Mouse (Mus musculus): ENCODE results near the gene Mgme1.

GRCm38 (mm10) chr2:144267731-144268015 lies 2.8 kb upstream of the Mgme1 start:
- TF ChIP-seq CTCF (IDR thresholded peaks at IDR 0.05; ENCODE audit: borderline replicate concordance, control insufficient read depth, extremely low read depth, insufficient read depth, low read length, poor library complexity) (no peak), POLR2A (IDR thresholded peaks at IDR 0.05; ENCODE audit: control insufficient read depth, extremely low read depth, insufficient read depth, low read length, poor library complexity) (no peak)

Data from thymus, adult 2 months (tissue).